Mouse (Mus musculus): ENCODE data around the gene B3galt5. TPM values are rescaled to one million over a fixed set of nuclear protein-coding genes. Genes with fewer than 3 reads are reported as not detected.

B3galt5 gene
- 14.6 and 15.3 TPM in 2 replicates for polyA plus RNA-seq (2012; rRNA removed)

DNA sequence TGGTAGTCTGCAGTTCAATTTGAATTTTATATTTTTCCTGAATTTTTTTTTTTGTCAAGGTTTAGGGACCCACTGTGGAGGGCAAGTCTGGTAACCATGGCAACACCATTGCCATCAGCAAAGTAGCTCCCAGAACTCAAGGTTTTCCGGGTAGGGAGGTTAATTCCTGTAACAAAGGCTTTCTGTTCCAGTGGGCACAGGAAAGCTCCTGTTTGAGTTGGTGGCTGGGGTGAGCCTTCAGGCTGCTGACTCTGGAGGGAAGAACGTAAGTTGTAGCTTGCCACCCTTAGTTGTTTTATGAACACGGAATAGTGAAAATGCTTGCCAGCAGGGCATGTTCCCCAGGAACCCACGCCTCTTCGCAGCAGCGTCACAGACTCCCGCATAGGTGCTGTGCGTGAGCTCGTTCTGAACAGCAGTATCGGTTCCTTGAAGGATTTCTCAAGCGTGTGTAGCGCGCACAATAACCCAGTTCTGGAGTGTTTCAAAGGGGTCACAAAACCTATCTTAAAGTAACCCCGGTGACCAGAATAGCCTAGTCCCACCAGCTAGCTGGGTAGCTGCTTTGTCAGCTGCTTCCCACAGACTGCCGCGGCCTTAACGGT, at the start of gene B3galt5:
B3galt5 (plus strand) TSS at position 436 of the 605 bp plus-strand sequence.
- no peak within 1 kb of the TSS for H3K27ac ChIP-seq (ENCODE audit: insufficient read depth, low read length)
- 0 out of 2 replicates have a peak within 1 kb of the TSS, but pooled peaks have one; percentile 6 for H3K4me3 ChIP-seq (ENCODE audit: insufficient read depth, low read length)
- no peaks in the 10 kb centered on the region for H3K4me1 ChIP-seq (ENCODE audit: control insufficient read depth, insufficient read depth, low read length)
- TF ChIP-seq POLR2A (IDR thresholded peaks at IDR 0.05; ENCODE audit: extremely low read depth, insufficient read depth, low read length) (0 out of 2 replicates have a peak, but pooled peaks have one; percentile 21), CTCF (IDR thresholded peaks at IDR 0.05; ENCODE audit: extremely low read depth, insufficient read depth, low read length) (no peak)

- Histone ChIP-seq H3K4me1 (ENCODE audit: control insufficient read depth, insufficient read depth, low read length) (no peaks in the 10 kb centered on the region), H3K27ac (ENCODE audit: insufficient read depth, low read length) (no peak overlapping the region), H3K4me3 (ENCODE audit: insufficient read depth, low read length) (no peak overlapping the region)
- no peak for TF ChIP-seq POLR2A (IDR thresholded peaks at IDR 0.05; ENCODE audit: extremely low read depth, insufficient read depth, low read length)
- no peak for TF ChIP-seq CTCF (IDR thresholded peaks at IDR 0.05; ENCODE audit: extremely low read depth, insufficient read depth, low read length)
Observed at GRCm38 (mm10) chr16:96187619-96188018, 48.0 kb upstream of the B3galt5 start.

DNA sequence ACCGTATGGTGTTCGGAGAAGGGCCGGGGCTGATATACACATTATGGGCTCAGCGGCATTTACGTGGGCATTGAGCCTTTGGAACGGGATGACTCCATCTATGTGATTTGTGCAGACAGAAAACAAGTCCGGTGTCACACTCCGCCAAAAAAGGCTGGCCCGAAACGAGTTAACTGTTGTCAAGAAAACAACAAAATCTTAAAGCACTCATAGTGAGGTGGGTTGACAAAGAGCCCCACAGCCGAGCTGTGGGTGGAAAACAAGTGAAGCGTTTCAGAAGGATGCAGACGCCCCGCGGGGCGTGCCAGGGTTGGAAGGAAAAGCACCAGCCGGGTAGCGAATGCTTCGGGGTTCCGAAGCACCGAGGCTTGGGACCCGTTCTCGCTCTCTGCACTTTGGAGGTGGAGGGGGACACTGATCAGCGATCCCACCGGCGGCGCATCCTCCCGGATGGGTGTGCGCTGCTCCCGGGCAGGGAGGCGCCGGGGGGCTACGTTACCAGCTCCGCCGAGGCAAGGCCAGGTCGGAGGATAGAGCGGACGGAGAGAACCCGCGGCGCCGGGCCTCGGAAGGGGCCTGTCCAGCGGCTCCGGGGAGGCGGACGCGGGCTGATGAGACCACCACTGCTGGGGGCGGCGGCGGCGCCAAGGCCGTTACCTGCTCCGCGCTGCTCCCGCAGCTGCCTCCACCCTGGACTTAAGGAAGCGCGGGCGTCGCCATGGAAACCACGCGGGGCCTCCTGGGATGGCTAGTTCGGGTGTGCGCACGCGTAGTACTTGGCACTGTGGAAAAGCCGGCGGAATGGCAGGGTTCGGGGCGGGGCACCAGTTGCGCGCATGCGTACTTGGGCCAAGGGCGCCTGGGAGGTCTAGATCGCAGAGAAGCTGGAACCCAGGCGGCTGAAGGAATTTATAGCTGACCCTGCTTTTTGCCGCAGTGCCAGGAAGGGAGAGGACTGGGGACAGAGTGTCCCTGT, 43.8 kb upstream of the B3galt5 start, which contains the start of gene Lca5l:
Lca5l (minus strand) TSS at position 741 of the 976 bp plus-strand sequence.
- peak within 1 kb of the TSS; percentile 67 for H3K4me3 ChIP-seq (ENCODE audit: insufficient read depth, low read length)
- peak within 1 kb of the TSS; percentile 86 for H3K27ac ChIP-seq (ENCODE audit: insufficient read depth, low read length)
- no peak for TF ChIP-seq CTCF (IDR thresholded peaks at IDR 0.05; ENCODE audit: extremely low read depth, insufficient read depth, low read length)
- peak; percentile 88 for TF ChIP-seq POLR2A (IDR thresholded peaks at IDR 0.05; ENCODE audit: extremely low read depth, insufficient read depth, low read length)
- H3K4me1 ChIP-seq (ENCODE audit: control insufficient read depth, insufficient read depth, low read length): no peaks in the 10 kb centered on the region

GRCm38 (mm10) chr16:96199913-96200701, 35.5 kb upstream of the B3galt5 start, which contains the start of gene Sh3bgr:
Sh3bgr (plus strand) TSS chr16:96200450.
- Histone ChIP-seq H3K4me1 (ENCODE audit: control insufficient read depth, insufficient read depth, low read length) (no peaks in the 10 kb centered on the region), H3K4me3 (ENCODE audit: insufficient read depth, low read length) (peak within 1 kb of the TSS; percentile 11; the same call in 1 of the 2 replicates), H3K27ac (ENCODE audit: insufficient read depth, low read length) (no peak within 1 kb of the TSS)
- no peak for TF ChIP-seq CTCF (IDR thresholded peaks at IDR 0.05; ENCODE audit: extremely low read depth, insufficient read depth, low read length)
- TF ChIP-seq POLR2A (IDR thresholded peaks at IDR 0.05; ENCODE audit: extremely low read depth, insufficient read depth, low read length): no peak

GRCm38 (mm10) chr16:96200702-96201028, 34.9 kb upstream of the B3galt5 start:
- H3K27ac ChIP-seq (ENCODE audit: insufficient read depth, low read length): no peak overlapping the region
- H3K4me1 ChIP-seq (ENCODE audit: control insufficient read depth, insufficient read depth, low read length): no peaks in the 10 kb centered on the region
- TF ChIP-seq POLR2A (IDR thresholded peaks at IDR 0.05; ENCODE audit: extremely low read depth, insufficient read depth, low read length) (no peak), CTCF (IDR thresholded peaks at IDR 0.05; ENCODE audit: extremely low read depth, insufficient read depth, low read length) (no peak)
- 0 out of 2 replicates have a peak overlapping the region, but pooled peaks have one; percentile 11 for H3K4me3 ChIP-seq (ENCODE audit: insufficient read depth, low read length)

DNA sequence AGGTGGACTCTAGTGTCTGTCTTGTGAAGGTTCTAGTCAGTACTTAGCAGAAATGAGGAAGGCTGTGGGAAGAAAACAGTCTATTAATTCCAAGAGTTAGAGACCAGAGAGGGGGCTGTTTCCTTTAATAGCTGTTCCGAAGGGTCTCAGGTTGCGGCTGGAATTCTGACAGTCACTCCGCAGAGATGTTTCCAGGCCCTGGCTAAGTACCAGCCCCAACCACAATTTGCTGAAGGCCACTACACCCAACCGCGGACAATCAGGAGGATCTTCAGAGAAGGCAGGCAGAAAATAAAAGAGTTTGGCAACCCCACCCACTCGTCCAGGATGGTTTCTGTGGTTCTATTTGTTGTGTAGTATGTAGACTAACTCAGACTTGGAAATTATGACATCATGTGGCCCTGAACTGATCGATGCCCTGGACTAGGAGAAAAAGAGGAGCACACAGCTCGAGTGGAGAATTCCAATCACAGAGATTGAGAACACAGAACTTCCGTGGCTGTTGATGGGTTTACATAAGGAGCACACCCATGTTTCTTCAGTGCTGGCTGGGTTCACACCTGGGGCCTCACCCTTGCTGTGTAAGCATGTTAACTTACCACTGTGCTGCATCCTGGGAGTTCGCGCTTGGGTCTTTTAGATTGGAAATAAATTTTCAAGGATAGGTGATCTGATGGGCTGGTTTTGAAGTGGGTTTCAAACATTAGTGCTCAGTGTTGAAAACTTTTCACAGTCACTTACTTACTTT, 33.9 kb upstream of the B3galt5 start:
- TF ChIP-seq POLR2A (IDR thresholded peaks at IDR 0.05; ENCODE audit: extremely low read depth, insufficient read depth, low read length) (no peak), CTCF (IDR thresholded peaks at IDR 0.05; ENCODE audit: extremely low read depth, insufficient read depth, low read length) (no peak)
- Histone ChIP-seq H3K4me3 (ENCODE audit: insufficient read depth, low read length) (no peak overlapping the region), H3K4me1 (ENCODE audit: control insufficient read depth, insufficient read depth, low read length) (no peaks in the 10 kb centered on the region), H3K27ac (ENCODE audit: insufficient read depth, low read length) (no peak overlapping the region)

- TF ChIP-seq POLR2A (IDR thresholded peaks at IDR 0.05; ENCODE audit: extremely low read depth, insufficient read depth, low read length): no peak
- TF ChIP-seq CTCF (IDR thresholded peaks at IDR 0.05; ENCODE audit: extremely low read depth, insufficient read depth, low read length): no peak
Observed at GRCm38 (mm10) chr16:96209789-96210188, 25.8 kb upstream of the B3galt5 start.

GRCm38 (mm10) chr16:96210856-96211255, 24.7 kb upstream of the B3galt5 start:
- TF ChIP-seq CTCF (IDR thresholded peaks at IDR 0.05; ENCODE audit: extremely low read depth, insufficient read depth, low read length): no peak
- TF ChIP-seq POLR2A (IDR thresholded peaks at IDR 0.05; ENCODE audit: extremely low read depth, insufficient read depth, low read length): no peak
- Histone ChIP-seq H3K4me3 (ENCODE audit: insufficient read depth, low read length) (no peak overlapping the region), H3K4me1 (ENCODE audit: control insufficient read depth, insufficient read depth, low read length) (peaks cover 3% of the 10 kb centered on the region), H3K27ac (ENCODE audit: insufficient read depth, low read length) (no peak overlapping the region)

More at GRCm38 (mm10) chr16:96209789-96210188, 25.8 kb upstream of the B3galt5 start:
- Histone ChIP-seq H3K4me1 (ENCODE audit: control insufficient read depth, insufficient read depth, low read length) (peaks cover 3% of the 10 kb centered on the region), H3K27ac (ENCODE audit: insufficient read depth, low read length) (no peak overlapping the region), H3K4me3 (ENCODE audit: insufficient read depth, low read length) (no peak overlapping the region)
